Mouse (Mus musculus) spleen, adult 2 months (tissue): Measurements from ENCODE around the gene Phactr1. TPM values are rescaled to one million over a fixed set of nuclear protein-coding genes. Genes with fewer than 3 reads are reported as not detected.

Source experiments
- DNase-seq, 2 experiments: peaks; one replicate each; pipeline versions ENCODE4 v3.0.0 to v3.0.0-alpha.2; 2012 to 2021; ENCODE audit warnings: low spot score in 2 of 2, low read depth in 1 of 2
- H3K27ac ChIP-seq: fragments of 200-500 bp; 2 replicates; pipeline ENCODE4 v1.5.1; 2012; ENCODE audit warnings: low read length, inconsistent platforms; ENCODE audit not compliant: insufficient read depth
- H3K27me3 ChIP-seq: fragments of 200-500 bp; 2 replicates; pipeline ENCODE4 v1.6.1; 2012; ENCODE audit warnings: mild to moderate bottlenecking, moderate library complexity, low read length, inconsistent platforms; ENCODE audit not compliant: control insufficient read depth, insufficient read depth
- H3K36me3 ChIP-seq: fragments of 200-500 bp; 2 replicates; pipeline ENCODE4 v1.6.1; 2012; ENCODE audit warnings: mild to moderate bottlenecking, low read length, inconsistent platforms; ENCODE audit not compliant: control insufficient read depth, insufficient read depth
- H3K4me1 ChIP-seq: fragments of 200-500 bp; 2 replicates; pipeline ENCODE4 v1.6.1; 2011; ENCODE audit warnings: inconsistent platforms; ENCODE audit not compliant: control insufficient read depth, insufficient read depth, insufficient read length
- H3K4me3 ChIP-seq: fragments of 200-500 bp; 2 replicates; pipeline ENCODE4 v1.5.1; 2011; ENCODE audit warnings: mild to moderate bottlenecking, inconsistent platforms; ENCODE audit not compliant: insufficient read depth, insufficient read length; ENCODE audit errors: extremely low read depth
- CTCF ChIP-seq: fragments of 200-500 bp; IDR thresholded peaks from 2 replicates; pipeline ENCODE4 v1.5.1; 2011; ENCODE audit warnings: mild to moderate bottlenecking, inconsistent platforms; ENCODE audit not compliant: insufficient read depth, insufficient read length, insufficient replicate concordance; ENCODE audit errors: extremely low read depth
- POLR2A ChIP-seq: fragments of 200-500 bp; IDR thresholded peaks from 2 replicates; pipeline ENCODE4 v1.6.1; 2011; ENCODE audit warnings: low read depth, low read length, inconsistent platforms
- WGBS: fragments of 180-500 bp; shearing (Covaris S2); methylation state at CpG from one replicate; pipeline ENCODE4 v1.1.7; 2018; 5-methylcytosine and 5-hydroxymethylcytosine counted together
- polyA plus RNA-seq: library from polyadenylated mRNA; depleted of rRNA; stranded (reverse); fragments of >200 nt; gene quantifications from 2 replicates; pipeline ENCODE4 v1.2.3, GENCODE M21; 2012

Gene Phactr1
- polyA plus RNA-seq, 1 experiment: 0.33 TPM

DNA sequence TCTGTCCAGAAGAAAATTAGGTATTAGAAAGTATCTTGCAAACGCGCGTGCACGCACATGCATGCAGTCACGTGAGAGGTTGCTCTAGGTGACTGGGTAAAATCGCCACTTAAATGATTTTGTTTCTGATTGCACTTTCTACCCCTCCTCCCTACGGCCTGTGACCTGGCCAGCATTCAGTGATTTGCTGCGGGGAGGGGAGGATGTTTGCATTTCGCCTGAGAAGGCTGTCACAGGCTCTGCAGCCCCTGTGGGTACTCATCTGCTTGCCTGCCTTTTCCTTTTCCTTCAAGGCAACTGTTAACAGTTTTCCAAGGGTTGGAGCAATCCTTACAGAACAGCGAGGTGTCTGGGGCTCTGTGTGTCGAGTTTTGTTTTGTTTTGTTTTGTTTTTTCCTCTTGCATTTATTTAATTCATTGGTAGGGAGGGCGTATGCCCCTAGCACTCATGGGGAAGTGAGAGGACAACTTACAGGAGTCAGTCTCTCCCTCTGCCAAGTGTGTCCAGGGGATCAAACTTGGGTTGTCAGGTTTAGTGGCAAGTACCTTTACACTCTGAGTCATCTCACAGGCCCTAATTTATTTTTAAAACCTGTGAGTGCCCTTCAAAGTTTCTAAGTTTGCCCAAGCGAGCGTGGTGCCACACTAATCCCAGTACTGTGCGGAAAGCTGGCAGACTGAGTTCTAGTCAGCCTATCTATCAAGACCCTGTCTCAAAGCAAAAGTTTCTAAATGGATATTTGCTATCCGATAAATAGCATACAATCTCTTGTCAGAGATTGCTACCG is 443.7 kb downstream of the Phactr1 start:
- WGBS: 79% methylated on average over 17 of the region's 17 CpGs
- no peak overlapping the region for H3K4me3 ChIP-seq
- H3K27ac ChIP-seq: no peak overlapping the region
- DNase-seq: no peak
- no peak for TF ChIP-seq CTCF
- no peak for TF ChIP-seq POLR2A
- H3K4me1 ChIP-seq: no peaks in the 10 kb centered on the region
- H3K36me3 ChIP-seq: no peaks in the 10 kb centered on the region
- H3K27me3 ChIP-seq: no peaks in the 10 kb centered on the region

DNA sequence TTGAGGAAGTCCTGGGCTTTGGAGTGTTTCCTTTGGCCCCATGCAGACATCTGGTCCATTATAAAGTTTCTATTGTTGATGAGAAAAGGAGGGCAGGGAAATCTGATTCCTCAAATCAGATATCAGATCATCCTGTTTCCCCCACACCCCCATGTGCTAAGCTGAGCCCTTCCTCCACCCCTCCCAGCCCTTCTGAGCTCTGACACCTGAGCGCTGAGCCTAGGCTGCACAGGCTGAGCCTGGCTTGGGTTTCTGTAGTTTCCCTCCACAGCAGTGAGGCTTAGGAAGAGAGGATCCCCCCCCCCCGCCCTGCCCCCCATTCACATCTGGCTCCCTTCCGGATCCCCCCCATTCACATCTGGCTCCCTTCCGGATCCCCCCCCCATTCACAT is 444.3 kb downstream of the Phactr1 start:
- no peak for TF ChIP-seq POLR2A
- TF ChIP-seq CTCF: no peak
- Histone ChIP-seq H3K36me3 (no peaks in the 10 kb centered on the region), H3K4me3 (no peak overlapping the region), H3K27me3 (no peaks in the 10 kb centered on the region), H3K27ac (no peak overlapping the region), H3K4me1 (no peaks in the 10 kb centered on the region)
- 40% methylated on average over 4 of the region's 4 CpGs for WGBS
- DNase-seq: no peak

DNA sequence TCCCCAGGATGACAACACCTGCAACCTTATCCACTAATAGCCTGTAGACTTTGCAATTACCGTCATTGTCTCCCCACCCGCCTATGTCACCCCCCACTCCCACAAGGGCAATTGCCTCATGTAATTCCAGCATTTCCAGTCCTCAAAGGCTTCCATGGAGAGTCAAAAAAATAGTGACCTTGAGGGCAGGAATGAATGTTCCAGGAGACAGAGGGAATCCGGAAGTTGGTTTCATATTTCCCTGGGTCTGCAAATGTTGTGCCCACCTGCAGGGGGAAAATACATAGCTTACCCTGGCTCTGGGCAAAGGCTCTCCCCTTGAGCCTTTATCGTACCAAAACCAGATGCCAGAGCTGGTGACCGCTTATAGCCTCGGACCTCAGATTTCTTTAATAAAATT is 449.7 kb downstream of the Phactr1 start:
- no peaks in the 10 kb centered on the region for H3K27me3 ChIP-seq
- no peak overlapping the region for H3K4me3 ChIP-seq
- 94% methylated on average over 6 of the region's 6 CpGs for WGBS
- DNase-seq: no peak
- no peaks in the 10 kb centered on the region for H3K4me1 ChIP-seq
- no peak overlapping the region for H3K27ac ChIP-seq
- H3K36me3 ChIP-seq: no peaks in the 10 kb centered on the region
- TF ChIP-seq CTCF (no peak), POLR2A (no peak)

DNA sequence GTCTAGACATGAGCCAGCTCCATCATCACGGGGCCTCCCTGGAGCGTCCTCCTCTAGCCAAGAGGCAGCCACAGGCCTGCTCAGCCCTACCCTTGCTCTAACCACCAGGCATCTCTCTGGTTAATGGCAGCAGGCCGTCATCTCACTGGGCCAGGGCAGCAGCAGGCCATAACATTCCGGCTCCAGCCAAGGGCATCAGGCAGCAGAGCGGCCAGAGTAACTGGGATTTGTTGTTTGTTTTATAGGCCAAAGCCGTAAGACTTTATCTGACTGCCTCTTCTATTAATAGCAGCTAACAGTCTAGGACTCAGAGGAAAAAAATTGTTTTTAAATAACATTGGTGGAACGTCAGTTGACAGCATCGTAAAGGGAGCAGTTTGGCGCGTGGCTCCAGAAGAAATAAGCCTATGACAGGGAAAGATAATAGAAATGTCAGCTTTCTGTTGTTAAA is 451.3 kb downstream of the Phactr1 start:
- no peaks in the 10 kb centered on the region for H3K4me1 ChIP-seq
- no peaks in the 10 kb centered on the region for H3K36me3 ChIP-seq
- WGBS: 84% methylated on average over 10 of the region's 10 CpGs
- H3K27ac ChIP-seq: no peak overlapping the region; the same call in 1 of the 2 replicates
- H3K4me3 ChIP-seq: no peak overlapping the region
- DNase-seq: no peak
- no peaks in the 10 kb centered on the region for H3K27me3 ChIP-seq
- no peak for TF ChIP-seq POLR2A

DNA sequence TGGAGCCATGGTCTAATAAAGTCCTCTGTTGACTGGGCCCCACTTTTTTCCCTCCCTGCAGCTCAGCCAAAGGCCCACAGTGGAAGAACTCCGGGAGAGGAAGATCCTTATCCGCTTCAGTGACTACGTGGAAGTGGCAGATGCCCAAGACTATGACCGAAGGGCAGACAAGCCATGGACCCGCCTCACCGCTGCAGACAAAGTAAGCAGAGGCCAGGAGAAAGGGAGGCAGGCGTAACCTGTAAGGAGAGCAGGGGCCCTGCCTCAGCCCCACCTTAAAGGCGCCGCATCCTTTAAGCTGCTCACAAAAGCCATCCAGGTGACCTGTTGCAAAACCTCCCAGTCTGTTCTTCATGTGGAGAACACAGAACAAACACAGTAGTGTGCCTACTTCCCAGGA is 452.4 kb downstream of the Phactr1 start:
- Histone ChIP-seq H3K4me3 (no peak overlapping the region), H3K4me1 (no peaks in the 10 kb centered on the region), H3K27ac (no peak overlapping the region), H3K36me3 (no peaks in the 10 kb centered on the region), H3K27me3 (no peaks in the 10 kb centered on the region)
- 90% methylated on average over 9 of the region's 9 CpGs for WGBS
- no peak for DNase-seq
- no peak for TF ChIP-seq CTCF

DNA sequence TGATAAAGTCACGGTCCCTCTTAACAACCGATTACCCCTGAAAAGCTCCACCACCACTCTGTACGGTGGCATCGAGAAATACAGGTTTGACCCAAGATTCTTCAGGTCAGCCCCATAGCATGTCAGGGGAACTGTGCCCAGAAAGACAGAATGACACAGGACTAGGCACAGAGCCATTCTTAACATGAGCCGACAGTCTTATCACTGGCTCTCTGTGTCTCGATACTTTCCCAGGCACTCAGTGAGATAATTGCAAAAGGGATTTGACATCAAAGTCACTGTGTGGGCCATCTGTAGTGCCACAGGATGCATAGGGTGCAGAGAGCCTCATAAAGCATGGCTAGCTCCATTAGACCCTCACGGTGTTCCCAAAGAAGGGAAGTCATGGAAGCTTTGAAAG is 453.0 kb downstream of the Phactr1 start:
- 81% methylated on average over 7 of the region's 7 CpGs for WGBS
- no peak for DNase-seq
- H3K27me3 ChIP-seq: no peaks in the 10 kb centered on the region
- no peak overlapping the region for H3K4me3 ChIP-seq
- no peaks in the 10 kb centered on the region for H3K36me3 ChIP-seq
- TF ChIP-seq POLR2A (no peak), CTCF (no peak)
- no peak overlapping the region for H3K27ac ChIP-seq
- H3K4me1 ChIP-seq: no peaks in the 10 kb centered on the region

DNA sequence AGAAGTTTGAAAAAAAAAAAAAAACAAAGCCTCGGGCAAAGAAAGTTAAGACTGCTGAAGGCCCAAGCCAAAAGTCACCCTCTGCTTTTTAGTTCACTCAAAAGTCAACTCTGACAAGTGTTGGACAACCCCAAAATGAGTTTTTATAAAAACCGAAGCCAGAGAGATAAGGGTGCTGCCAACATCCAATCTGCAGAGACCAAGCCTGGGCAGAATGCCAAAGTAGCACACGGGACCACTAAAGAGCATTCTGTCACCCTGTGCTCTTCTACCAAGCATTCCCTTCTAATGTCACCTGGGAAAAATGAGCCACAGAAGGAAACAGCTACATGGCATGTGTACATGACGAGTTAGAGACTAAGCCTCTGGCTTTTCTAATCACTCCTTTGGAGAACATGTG is 454.0 kb downstream of the Phactr1 start:
- WGBS: 48% methylated on average over 4 of the region's 4 CpGs
- Histone ChIP-seq H3K4me1 (no peaks in the 10 kb centered on the region), H3K36me3 (no peaks in the 10 kb centered on the region), H3K27me3 (no peaks in the 10 kb centered on the region), H3K27ac (no peak overlapping the region), H3K4me3 (no peak overlapping the region)
- TF ChIP-seq CTCF (no peak), POLR2A (no peak)
- no peak for DNase-seq
